Mouse (Mus musculus): ENCODE measurements at regions not wholly inside any gene's neighbourhood (a gene's known extent, or its start where the extent isn't known, plus 50 kb on each side); places are given as distances from the start of the nearest gene placed in this dataset.

DNA sequence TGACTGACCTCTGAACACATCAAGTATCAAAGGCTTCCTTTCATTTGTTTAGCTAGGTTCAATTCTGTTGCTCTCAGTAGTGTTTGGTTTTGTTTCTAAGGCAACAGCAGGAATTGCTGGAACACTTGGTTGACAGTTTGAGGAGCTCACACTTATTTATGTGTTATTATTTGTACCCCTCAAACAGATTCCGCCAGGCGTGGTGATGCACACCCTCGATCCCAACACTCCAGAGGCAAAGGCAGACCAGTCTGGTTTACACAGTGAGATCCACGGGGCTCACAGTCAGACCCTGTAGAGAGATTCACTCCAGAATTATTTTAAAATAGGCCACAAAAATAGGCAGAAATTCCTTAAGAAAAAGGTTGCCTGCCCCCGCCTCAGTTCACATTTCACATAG is 186.9 kb upstream of the Mkln1 start:
- Histone ChIP-seq H3K4me2 (no peak overlapping the region), H3K4me1 (replicated peaks) (peaks cover 7% of the 10 kb centered on the region), H3K27me3 (peaks cover 41% of the 10 kb centered on the region), H3K9me3 (replicated peaks) (no peaks in the 10 kb centered on the region), H3K27ac (replicated peaks) (no peak overlapping the region), H3K4me3 (replicated peaks) (no peak overlapping the region), H3K36me3 (replicated peaks) (no peaks in the 10 kb centered on the region), H3K9ac (no peak overlapping the region)
- no peak for ATAC-seq (ENCODE audit: insufficient read depth)
- whole genome bisulfite sequencing (ENCODE audit: insufficient replicate concordance): 52% methylated on average over 5 of the region's 5 CpGs

GRCm38 (mm10) chr6:31212080-31212479 is 186.5 kb upstream of the Mkln1 start:
- Histone ChIP-seq H3K9me3 (replicated peaks) (no peaks in the 10 kb centered on the region), H3K4me3 (replicated peaks) (no peak overlapping the region), H3K4me2 (no peak overlapping the region), H3K9ac (no peak overlapping the region), H3K36me3 (replicated peaks) (no peaks in the 10 kb centered on the region), H3K4me1 (replicated peaks) (peaks cover 12% of the 10 kb centered on the region), H3K27me3 (peaks cover 46% of the 10 kb centered on the region), H3K27ac (replicated peaks) (no peak overlapping the region)
- ATAC-seq (ENCODE audit: insufficient read depth): no peak
- 71% methylated on average over 7 of the region's 7 CpGs for WGBS (ENCODE audit: insufficient replicate concordance)

GRCm38 (mm10) chr6:31212694-31213093 is 185.8 kb upstream of the Mkln1 start:
- H3K4me2 ChIP-seq: no peak overlapping the region
- no peak overlapping the region for H3K27ac ChIP-seq (replicated peaks)
- no peaks in the 10 kb centered on the region for H3K36me3 ChIP-seq (replicated peaks)
- peaks cover 52% of the 10 kb centered on the region for H3K27me3 ChIP-seq
- no peaks in the 10 kb centered on the region for H3K9me3 ChIP-seq (replicated peaks)
- H3K4me1 ChIP-seq (replicated peaks): peaks cover 16% of the 10 kb centered on the region
- H3K4me3 ChIP-seq (replicated peaks): no peak overlapping the region
- H3K9ac ChIP-seq: no peak overlapping the region
- WGBS (ENCODE audit: insufficient replicate concordance): 67% methylated on average over 13 of the region's 13 CpGs
- no peak for ATAC-seq (ENCODE audit: insufficient read depth)

- peaks cover 56% of the 10 kb centered on the region for H3K27me3 ChIP-seq
- H3K4me3 ChIP-seq (replicated peaks): no peak overlapping the region
- H3K4me1 ChIP-seq (replicated peaks): peaks cover 21% of the 10 kb centered on the region
- H3K9me3 ChIP-seq (replicated peaks): no peaks in the 10 kb centered on the region
- no peak overlapping the region for H3K4me2 ChIP-seq
- WGBS (ENCODE audit: insufficient replicate concordance): 52% methylated on average over 4 of the region's 4 CpGs
- H3K36me3 ChIP-seq (replicated peaks): no peaks in the 10 kb centered on the region
- no peak overlapping the region for H3K27ac ChIP-seq (replicated peaks)
- no peak overlapping the region for H3K9ac ChIP-seq
- ATAC-seq (ENCODE audit: insufficient read depth): no peak
Observed at GRCm38 (mm10) chr6:31213161-31213560, 185.4 kb upstream of the Mkln1 start.

- no peak overlapping the region for H3K9ac ChIP-seq
Observed at GRCm38 (mm10) chr6:31215661-31216060, 182.9 kb upstream of the Mkln1 start.

DNA sequence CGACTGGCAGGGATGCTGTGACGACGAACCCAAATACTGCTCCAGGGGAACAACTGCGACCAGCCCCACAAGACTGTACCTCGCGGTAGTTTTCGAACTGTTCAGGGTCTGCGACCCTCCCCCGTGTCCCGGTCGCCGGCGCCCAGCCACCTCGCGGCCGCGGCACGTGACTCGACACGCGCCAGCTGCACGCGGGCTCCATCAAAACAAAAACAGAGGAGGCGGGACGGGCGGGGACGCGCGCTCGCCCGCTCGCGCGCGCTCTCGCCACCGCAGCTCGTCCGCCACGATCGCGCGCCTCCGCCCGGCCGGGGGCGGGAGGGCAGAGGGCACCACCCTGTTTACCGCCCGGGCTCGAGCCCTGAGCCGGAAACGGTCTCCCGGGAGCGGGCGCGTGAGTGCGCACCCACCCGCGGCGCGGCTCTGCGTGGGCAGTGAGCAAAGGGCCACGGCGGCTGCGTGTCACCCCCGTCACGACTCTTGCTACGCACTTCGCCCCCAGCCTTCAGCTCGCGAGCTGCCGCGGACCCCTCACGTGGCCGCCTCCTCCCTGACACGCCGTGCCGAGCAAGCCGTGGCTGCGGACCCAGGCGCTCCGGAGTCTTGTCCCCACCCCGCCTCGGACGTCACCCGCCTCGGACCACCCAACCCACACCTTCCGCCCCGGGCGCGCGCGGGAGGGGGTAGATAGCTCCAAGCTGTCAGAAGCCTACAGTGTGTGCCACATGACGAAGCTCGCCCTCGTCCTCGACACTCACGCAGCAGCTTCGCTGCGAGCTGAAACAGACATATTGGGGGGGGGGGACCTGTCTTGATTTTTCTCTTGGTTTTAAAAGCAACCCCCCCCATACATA is 182.1 kb upstream of the Mkln1 start:
- no peaks in the 10 kb centered on the region for H3K9me3 ChIP-seq (replicated peaks)
- H3K27me3 ChIP-seq: peaks cover 83% of the 10 kb centered on the region
- peak overlapping the region; percentile 63 for H3K4me3 ChIP-seq (replicated peaks)
- peak; percentile 47 for ATAC-seq (ENCODE audit: insufficient read depth)
- H3K36me3 ChIP-seq (replicated peaks): no peaks in the 10 kb centered on the region
- peak overlapping the region; percentile 18; the same call in 1 of the 2 replicates for H3K9ac ChIP-seq
- no peak overlapping the region for H3K27ac ChIP-seq (replicated peaks)
- H3K4me1 ChIP-seq (replicated peaks): peaks cover 29% of the 10 kb centered on the region
- H3K4me2 ChIP-seq: peak overlapping the region; percentile 90
- WGBS (ENCODE audit: insufficient replicate concordance): 1% methylated on average over 100 of the region's 100 CpGs

More at GRCm38 (mm10) chr6:31215661-31216060, 182.9 kb upstream of the Mkln1 start:
- ATAC-seq (ENCODE audit: insufficient read depth): no peak
- peaks cover 29% of the 10 kb centered on the region for H3K4me1 ChIP-seq (replicated peaks)
- H3K27ac ChIP-seq (replicated peaks): no peak overlapping the region
- peak overlapping the region; percentile 90 for H3K4me2 ChIP-seq
- H3K27me3 ChIP-seq: peaks cover 75% of the 10 kb centered on the region
- H3K36me3 ChIP-seq (replicated peaks): no peaks in the 10 kb centered on the region
- H3K9me3 ChIP-seq (replicated peaks): no peaks in the 10 kb centered on the region
- H3K4me3 ChIP-seq (replicated peaks): peak overlapping the region; percentile 63; the same call in 1 of the 2 replicates
- 75% methylated on average over 8 of the region's 8 CpGs for WGBS (ENCODE audit: insufficient replicate concordance)

GRCm38 (mm10) chr6:31217060-31217541 is 181.4 kb upstream of the Mkln1 start:
- peaks cover 29% of the 10 kb centered on the region for H3K4me1 ChIP-seq (replicated peaks)
- no peaks in the 10 kb centered on the region for H3K36me3 ChIP-seq (replicated peaks)
- H3K4me3 ChIP-seq (replicated peaks): peak overlapping the region; percentile 63
- H3K4me2 ChIP-seq: peak overlapping the region; percentile 90
- no peaks in the 10 kb centered on the region for H3K9me3 ChIP-seq (replicated peaks)
- H3K9ac ChIP-seq: no peak overlapping the region
- ATAC-seq (ENCODE audit: insufficient read depth): no peak
- WGBS (ENCODE audit: insufficient replicate concordance): under 1% methylated on average over 20 of the region's 20 CpGs
- H3K27me3 ChIP-seq: peaks cover 89% of the 10 kb centered on the region
- no peak overlapping the region for H3K27ac ChIP-seq (replicated peaks)

- WGBS (ENCODE audit: insufficient replicate concordance): under 1% methylated on average over 25 of the region's 25 CpGs
- Histone ChIP-seq H3K4me1 (replicated peaks) (peaks cover 29% of the 10 kb centered on the region), H3K27ac (replicated peaks) (no peak overlapping the region), H3K4me3 (replicated peaks) (peak overlapping the region; percentile 63), H3K4me2 (peak overlapping the region; percentile 90), H3K36me3 (replicated peaks) (no peaks in the 10 kb centered on the region), H3K9ac (no peak overlapping the region), H3K27me3 (peaks cover 95% of the 10 kb centered on the region), H3K9me3 (replicated peaks) (no peaks in the 10 kb centered on the region)
- ATAC-seq (ENCODE audit: insufficient read depth): no peak
Observed at GRCm38 (mm10) chr6:31217641-31218138, 180.8 kb upstream of the Mkln1 start.

GRCm38 (mm10) chr6:31218139-31218750 is 180.3 kb upstream of the Mkln1 start:
- Histone ChIP-seq H3K9ac (no peak overlapping the region), H3K27ac (replicated peaks) (no peak overlapping the region), H3K4me3 (replicated peaks) (peak overlapping the region; percentile 63), H3K4me2 (peak overlapping the region; percentile 90), H3K9me3 (replicated peaks) (no peaks in the 10 kb centered on the region), H3K36me3 (replicated peaks) (no peaks in the 10 kb centered on the region), H3K4me1 (replicated peaks) (peaks cover 29% of the 10 kb centered on the region), H3K27me3 (peaks cover 99% of the 10 kb centered on the region)
- 1% methylated on average over 40 of the region's 40 CpGs for WGBS (ENCODE audit: insufficient replicate concordance)
- no peak for ATAC-seq (ENCODE audit: insufficient read depth)

DNA sequence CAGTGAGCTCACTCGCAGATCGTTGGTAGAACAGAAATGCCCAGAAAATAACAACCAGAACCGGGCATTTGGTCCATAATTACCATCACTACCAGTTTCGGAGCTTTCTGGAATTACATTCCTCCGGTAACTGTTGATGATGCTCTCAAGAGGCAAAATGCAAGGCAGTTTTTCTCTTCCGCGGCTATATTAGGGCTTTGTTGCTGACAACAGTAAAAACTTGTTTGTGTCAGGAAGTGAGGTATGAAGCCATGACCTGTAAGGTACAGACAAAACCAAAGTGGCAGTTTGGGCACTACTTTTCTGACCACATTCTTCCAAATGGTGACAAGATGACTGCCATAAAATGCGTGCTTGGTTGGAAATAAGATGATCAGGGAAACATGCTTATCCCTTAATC is 179.7 kb upstream of the Mkln1 start:
- H3K36me3 ChIP-seq (replicated peaks): no peaks in the 10 kb centered on the region
- H3K27ac ChIP-seq (replicated peaks): no peak overlapping the region
- peaks cover 29% of the 10 kb centered on the region for H3K4me1 ChIP-seq (replicated peaks)
- WGBS (ENCODE audit: insufficient replicate concordance): 32% methylated on average over 8 of the region's 8 CpGs
- H3K9me3 ChIP-seq (replicated peaks): no peaks in the 10 kb centered on the region
- H3K9ac ChIP-seq: no peak overlapping the region
- peak overlapping the region; percentile 63; the same call in 1 of the 2 replicates for H3K4me3 ChIP-seq (replicated peaks)
- no peak for ATAC-seq (ENCODE audit: insufficient read depth)
- peaks cover 99% of the 10 kb centered on the region for H3K27me3 ChIP-seq
- H3K4me2 ChIP-seq: peak overlapping the region; percentile 90

- no peak overlapping the region for H3K27ac ChIP-seq (replicated peaks)
- H3K36me3 ChIP-seq (replicated peaks): no peaks in the 10 kb centered on the region
- H3K4me2 ChIP-seq: peak overlapping the region; percentile 59
- peak overlapping the region; percentile 38 for H3K4me3 ChIP-seq (replicated peaks)
- no peak overlapping the region for H3K9ac ChIP-seq
- H3K4me1 ChIP-seq (replicated peaks): peaks cover 29% of the 10 kb centered on the region
- H3K9me3 ChIP-seq (replicated peaks): no peaks in the 10 kb centered on the region
- ATAC-seq (ENCODE audit: insufficient read depth): no peak
- WGBS (ENCODE audit: insufficient replicate concordance): 38% methylated on average over 3 of the region's 3 CpGs
- H3K27me3 ChIP-seq: peaks cover 98% of the 10 kb centered on the region
Observed at GRCm38 (mm10) chr6:31219736-31220135, 178.8 kb upstream of the Mkln1 start.

Data from liver, embryonic 15.5 days (tissue).